Mouse (Mus musculus): ENCODE measurements at regions not wholly inside any gene's neighbourhood (a gene's known extent, or its start where the extent isn't known, plus 50 kb on each side); places are given as distances from the start of the nearest gene placed in this dataset.
"Not testable (repeated sequence)": the region's sequence is repeated elsewhere in the genome, so short reads cannot be mapped to it uniquely, and the experiment has no call there.

- 77% methylated on average over 4 of the region's 4 CpGs for WGBS
- Histone ChIP-seq H3K27ac (ENCODE audit: low read depth, low read length) (no peak overlapping the region), H3K9ac (ENCODE audit: low read length) (no peak overlapping the region), H3K4me1 (ENCODE audit: control insufficient read depth, insufficient read depth, low read length) (no peaks in the 10 kb centered on the region), H3K4me2 (ENCODE audit: low read depth) (no peak overlapping the region), H3K36me3 (ENCODE audit: control insufficient read depth, insufficient read depth, low read length) (no peaks in the 10 kb centered on the region), H3K9me3 (ENCODE audit: control insufficient read depth, low read length) (no peaks in the 10 kb centered on the region), H3K27me3 (ENCODE audit: control insufficient read depth, insufficient read depth, low read length) (no peaks in the 10 kb centered on the region), H3K4me3 (ENCODE audit: low read depth, low read length) (no peak overlapping the region)
- no peak for DNase-seq (ENCODE audit: low spot score)
- ATAC-seq (ENCODE audit: insufficient read depth, low FRiP score, low TSS enrichment): no peak
Observed at GRCm38 (mm10) chr14:71561906-71562305, 929.7 kb downstream of the Gm9195 start.

DNA sequence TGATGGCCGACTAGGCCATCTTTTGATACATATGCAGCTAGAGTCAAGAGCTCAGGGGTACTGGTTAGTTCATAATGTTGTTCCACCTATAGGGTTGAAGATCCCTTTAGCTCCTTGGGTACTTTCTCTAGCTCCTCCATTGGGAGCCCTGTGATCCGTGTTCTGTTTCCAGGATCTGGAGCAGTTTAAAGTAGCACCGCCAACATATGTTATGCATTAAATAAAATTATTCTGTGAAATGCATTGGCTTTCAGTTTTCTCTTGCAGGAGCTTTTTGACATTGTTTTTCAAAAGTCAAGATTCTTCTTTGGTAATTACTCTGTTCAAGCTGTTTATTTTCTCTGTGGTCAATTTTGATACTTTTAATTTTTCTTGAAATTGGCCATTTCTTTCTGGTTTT lies 937.3 kb downstream of the Gm9195 start:
- DNase-seq (ENCODE audit: low spot score); H3K4me1 ChIP-seq (ENCODE audit: control insufficient read depth, insufficient read depth, low read length); H3K9ac ChIP-seq (ENCODE audit: low read length); H3K27ac ChIP-seq (ENCODE audit: low read depth, low read length); ATAC-seq (ENCODE audit: insufficient read depth, low FRiP score, low TSS enrichment); H3K4me2 ChIP-seq (ENCODE audit: low read depth); H3K4me3 ChIP-seq (ENCODE audit: low read depth, low read length); H3K27me3 ChIP-seq (ENCODE audit: control insufficient read depth, insufficient read depth, low read length); H3K9me3 ChIP-seq (ENCODE audit: control insufficient read depth, low read length); H3K36me3 ChIP-seq (ENCODE audit: control insufficient read depth, insufficient read depth, low read length): not testable (repeated sequence)
- 88% methylated on average over 2 of the region's 3 CpGs for WGBS

DNA sequence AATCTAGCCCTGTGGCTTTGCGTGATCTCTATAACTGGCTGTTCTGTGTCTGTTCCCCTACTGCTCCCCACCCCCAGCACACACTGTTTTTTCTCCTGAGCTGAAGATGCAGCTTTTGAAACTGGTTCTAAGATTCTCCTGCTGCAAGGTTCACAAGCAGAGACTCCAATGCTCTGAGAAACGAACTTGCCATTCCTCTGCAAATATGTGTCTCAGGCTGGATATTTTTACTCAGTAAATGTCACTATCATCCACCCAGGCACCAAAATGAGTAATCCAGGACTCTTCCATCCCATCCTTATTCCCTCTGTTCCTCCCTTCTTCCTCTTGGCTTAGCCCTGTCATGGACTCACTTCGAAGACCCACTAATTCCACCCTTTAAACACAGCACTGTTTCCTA lies 943.9 kb upstream of the Fam160b2 start:
- Histone ChIP-seq H3K4me3 (ENCODE audit: low read depth, low read length) (no peak overlapping the region), H3K9me3 (ENCODE audit: control insufficient read depth, low read length) (no peaks in the 10 kb centered on the region), H3K4me2 (ENCODE audit: low read depth) (no peak overlapping the region), H3K36me3 (ENCODE audit: control insufficient read depth, insufficient read depth, low read length) (no peaks in the 10 kb centered on the region), H3K4me1 (ENCODE audit: control insufficient read depth, insufficient read depth, low read length) (no peaks in the 10 kb centered on the region), H3K27ac (ENCODE audit: low read depth, low read length) (no peak overlapping the region), H3K9ac (ENCODE audit: low read length) (no peak overlapping the region), H3K27me3 (ENCODE audit: control insufficient read depth, insufficient read depth, low read length) (no peaks in the 10 kb centered on the region)
- 84% methylated on average over 3 of the region's 3 CpGs for WGBS
- ATAC-seq (ENCODE audit: insufficient read depth, low FRiP score, low TSS enrichment) (no peak), DNase-seq (ENCODE audit: low spot score) (no peak)

- ATAC-seq (ENCODE audit: insufficient read depth, low FRiP score, low TSS enrichment) (no peak), DNase-seq (ENCODE audit: low spot score) (no peak)
- H3K4me1 ChIP-seq (ENCODE audit: control insufficient read depth, insufficient read depth, low read length): no peaks in the 10 kb centered on the region
- 75% methylated on average over 11 of the region's 11 CpGs for WGBS
- no peaks in the 10 kb centered on the region for H3K9me3 ChIP-seq (ENCODE audit: control insufficient read depth, low read length)
- H3K27me3 ChIP-seq (ENCODE audit: control insufficient read depth, insufficient read depth, low read length): no peaks in the 10 kb centered on the region
- H3K27ac ChIP-seq (ENCODE audit: low read depth, low read length): no peak overlapping the region
- no peaks in the 10 kb centered on the region for H3K36me3 ChIP-seq (ENCODE audit: control insufficient read depth, insufficient read depth, low read length)
- no peak overlapping the region for H3K4me2 ChIP-seq (ENCODE audit: low read depth)
- no peak overlapping the region for H3K4me3 ChIP-seq (ENCODE audit: low read depth, low read length)
- H3K9ac ChIP-seq (ENCODE audit: low read length): no peak overlapping the region
Observed at GRCm38 (mm10) chr14:71532074-71532659, 932.5 kb upstream of the Fam160b2 start.

- no peak overlapping the region for H3K4me2 ChIP-seq (ENCODE audit: low read depth)
- DNase-seq (ENCODE audit: low spot score) (no peak), ATAC-seq (ENCODE audit: insufficient read depth, low FRiP score, low TSS enrichment) (no peak)
- H3K9ac ChIP-seq (ENCODE audit: low read length): no peak overlapping the region
- no peaks in the 10 kb centered on the region for H3K36me3 ChIP-seq (ENCODE audit: control insufficient read depth, insufficient read depth, low read length)
- no peaks in the 10 kb centered on the region for H3K27me3 ChIP-seq (ENCODE audit: control insufficient read depth, insufficient read depth, low read length)
- H3K9me3 ChIP-seq (ENCODE audit: control insufficient read depth, low read length): no peaks in the 10 kb centered on the region
- no peak overlapping the region for H3K27ac ChIP-seq (ENCODE audit: low read depth, low read length)
- 66% methylated on average over 2 of the region's 2 CpGs for WGBS
- no peaks in the 10 kb centered on the region for H3K4me1 ChIP-seq (ENCODE audit: control insufficient read depth, insufficient read depth, low read length)
- no peak overlapping the region for H3K4me3 ChIP-seq (ENCODE audit: low read depth, low read length)
Observed at GRCm38 (mm10) chr14:71531298-71531697, 931.7 kb upstream of the Fam160b2 start.

GRCm38 (mm10) chr14:71530421-71530820 lies 930.8 kb upstream of the Fam160b2 start:
- peak; percentile 12 for DNase-seq (ENCODE audit: low spot score)
- no peak for ATAC-seq (ENCODE audit: insufficient read depth, low FRiP score, low TSS enrichment)
- no peak overlapping the region for H3K9ac ChIP-seq (ENCODE audit: low read length)

DNA sequence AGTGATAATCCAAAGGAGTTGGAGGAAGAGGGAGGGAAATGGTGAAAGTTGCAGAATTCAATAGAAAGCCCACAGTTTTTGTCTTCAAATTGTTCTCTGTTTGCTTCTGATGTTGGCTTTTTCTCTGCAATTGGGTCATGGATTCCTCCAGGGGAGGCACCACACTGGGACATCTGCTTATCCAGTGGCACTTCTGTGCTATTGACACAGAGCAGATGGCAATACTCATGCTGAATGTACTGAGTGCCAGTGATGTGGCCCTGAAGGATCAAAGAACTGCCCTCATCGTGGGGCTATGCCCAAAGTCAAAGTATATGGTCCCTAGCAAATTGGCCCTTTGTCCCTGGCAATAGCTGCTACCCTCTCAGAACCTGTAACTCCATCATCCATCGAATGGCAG lies 918.9 kb upstream of the Fam160b2 start:
- Histone ChIP-seq H3K36me3 (ENCODE audit: control insufficient read depth, insufficient read depth, low read length) (no peaks in the 10 kb centered on the region), H3K4me3 (ENCODE audit: low read depth, low read length) (no peak overlapping the region), H3K4me1 (ENCODE audit: control insufficient read depth, insufficient read depth, low read length) (no peaks in the 10 kb centered on the region), H3K9me3 (ENCODE audit: control insufficient read depth, low read length) (no peaks in the 10 kb centered on the region), H3K27me3 (ENCODE audit: control insufficient read depth, insufficient read depth, low read length) (no peaks in the 10 kb centered on the region), H3K27ac (ENCODE audit: low read depth, low read length) (no peak overlapping the region), H3K9ac (ENCODE audit: low read length) (no peak overlapping the region), H3K4me2 (ENCODE audit: low read depth) (no peak overlapping the region)
- DNase-seq (ENCODE audit: low spot score) (no peak), ATAC-seq (ENCODE audit: insufficient read depth, low FRiP score, low TSS enrichment) (no peak)
- WGBS: 18% methylated on average over 2 of the region's 2 CpGs

More at GRCm38 (mm10) chr14:71530421-71530820, 930.8 kb upstream of the Fam160b2 start:
- Histone ChIP-seq H3K4me1 (ENCODE audit: control insufficient read depth, insufficient read depth, low read length) (no peaks in the 10 kb centered on the region), H3K9me3 (ENCODE audit: control insufficient read depth, low read length) (no peaks in the 10 kb centered on the region), H3K27ac (ENCODE audit: low read depth, low read length) (no peak overlapping the region), H3K4me2 (ENCODE audit: low read depth) (no peak overlapping the region), H3K27me3 (ENCODE audit: control insufficient read depth, insufficient read depth, low read length) (no peaks in the 10 kb centered on the region), H3K4me3 (ENCODE audit: low read depth, low read length) (no peak overlapping the region), H3K36me3 (ENCODE audit: control insufficient read depth, insufficient read depth, low read length) (no peaks in the 10 kb centered on the region)
- WGBS: 67% methylated on average over 6 of the region's 6 CpGs

DNA sequence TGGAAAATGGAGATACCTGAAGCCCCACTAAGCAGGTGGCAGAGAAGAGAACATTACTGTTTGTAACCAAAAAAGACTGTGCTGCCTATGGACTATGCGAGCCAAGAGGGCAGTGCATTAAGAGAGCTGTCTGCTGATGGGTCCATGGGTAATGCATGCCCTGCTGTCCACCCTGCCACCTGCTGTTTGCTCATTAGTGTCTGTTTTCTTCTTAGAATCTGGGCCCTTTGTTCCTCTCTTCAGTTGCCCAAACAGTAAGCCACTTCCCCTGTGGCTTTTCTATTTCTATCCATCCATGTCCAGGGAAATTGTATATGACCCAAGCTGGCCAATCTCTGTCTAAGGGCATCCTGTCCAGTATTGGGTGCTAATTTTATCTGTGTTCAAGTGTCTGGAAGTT lies 901.2 kb upstream of the Fam160b2 start:
- H3K9me3 ChIP-seq (ENCODE audit: control insufficient read depth, low read length): no peaks in the 10 kb centered on the region
- no peak overlapping the region for H3K4me3 ChIP-seq (ENCODE audit: low read depth, low read length)
- WGBS: 58% methylated on average over 1 of the region's 1 CpGs
- no peak for DNase-seq (ENCODE audit: low spot score)
- no peaks in the 10 kb centered on the region for H3K4me1 ChIP-seq (ENCODE audit: control insufficient read depth, insufficient read depth, low read length)
- no peaks in the 10 kb centered on the region for H3K27me3 ChIP-seq (ENCODE audit: control insufficient read depth, insufficient read depth, low read length)
- H3K9ac ChIP-seq (ENCODE audit: low read length): no peak overlapping the region
- H3K4me2 ChIP-seq (ENCODE audit: low read depth): no peak overlapping the region
- no peak for ATAC-seq (ENCODE audit: insufficient read depth, low FRiP score, low TSS enrichment)
- no peaks in the 10 kb centered on the region for H3K36me3 ChIP-seq (ENCODE audit: control insufficient read depth, insufficient read depth, low read length)
- H3K27ac ChIP-seq (ENCODE audit: low read depth, low read length): no peak overlapping the region

DNA sequence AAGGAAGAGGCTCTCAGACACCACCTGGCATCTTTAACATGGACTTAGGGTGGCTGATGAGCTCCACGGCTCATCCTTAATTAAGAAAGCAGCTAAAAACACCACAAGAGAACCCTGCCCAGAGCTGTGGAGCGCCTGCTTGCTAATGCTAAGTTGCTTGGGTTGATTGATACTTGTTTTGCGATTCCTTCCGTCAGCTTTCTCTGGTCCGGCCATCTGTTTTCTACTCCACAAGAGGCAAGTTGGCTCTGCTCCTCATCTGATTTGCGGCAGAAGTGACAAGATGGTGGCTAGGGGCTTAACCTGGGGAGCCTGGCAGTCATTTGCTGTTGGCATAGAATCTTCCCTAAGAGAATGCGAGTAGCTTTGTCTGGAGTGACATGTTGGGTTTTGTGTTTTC lies 891.6 kb upstream of the Fam160b2 start:
- Histone ChIP-seq H3K4me1 (ENCODE audit: control insufficient read depth, insufficient read depth, low read length) (no peaks in the 10 kb centered on the region), H3K4me2 (ENCODE audit: low read depth) (no peak overlapping the region), H3K9me3 (ENCODE audit: control insufficient read depth, low read length) (no peaks in the 10 kb centered on the region), H3K36me3 (ENCODE audit: control insufficient read depth, insufficient read depth, low read length) (no peaks in the 10 kb centered on the region), H3K4me3 (ENCODE audit: low read depth, low read length) (no peak overlapping the region), H3K9ac (ENCODE audit: low read length) (no peak overlapping the region), H3K27ac (ENCODE audit: low read depth, low read length) (no peak overlapping the region), H3K27me3 (ENCODE audit: control insufficient read depth, insufficient read depth, low read length) (no peaks in the 10 kb centered on the region)
- 59% methylated on average over 7 of the region's 7 CpGs for WGBS
- ATAC-seq (ENCODE audit: insufficient read depth, low FRiP score, low TSS enrichment) (no peak), DNase-seq (ENCODE audit: low spot score) (no peak)

All from neural tube, embryonic 11.5 days (tissue).